Mouse (Mus musculus): Measurements from ENCODE around the gene Clec16a. TPM values are rescaled to one million over a fixed set of nuclear protein-coding genes. Genes with fewer than 3 reads are reported as not detected.

Gene Clec16a
- polyA plus RNA-seq, 1 experiment from 2014 or later: 38.9 TPM

- Histone ChIP-seq H3K36me3 (no peaks in the 10 kb centered on the region), H3K4me3 (no peak overlapping the region), H3K9me3 (no peaks in the 10 kb centered on the region), H3K4me2 (replicated peaks) (no peak overlapping the region), H3K9ac (no peak overlapping the region), H3K27ac (no peak overlapping the region), H3K27me3 (no peaks in the 10 kb centered on the region), H3K4me1 (no peaks in the 10 kb centered on the region)
- WGBS: 57% methylated on average over 8 of the region's 8 CpGs
- no peak for ATAC-seq (ENCODE audit: insufficient number of reproducible peaks, insufficient read depth, low FRiP score, low TSS enrichment)
Observed at GRCm38 (mm10) chr16:10761182-10761581, 216.0 kb downstream of the Clec16a start.

- Histone ChIP-seq H3K4me1 (no peaks in the 10 kb centered on the region), H3K4me3 (no peak overlapping the region), H3K9me3 (no peaks in the 10 kb centered on the region), H3K27ac (no peak overlapping the region), H3K36me3 (no peaks in the 10 kb centered on the region), H3K4me2 (replicated peaks) (no peak overlapping the region), H3K9ac (no peak overlapping the region), H3K27me3 (no peaks in the 10 kb centered on the region)
- WGBS: 70% methylated on average over 5 of the region's 5 CpGs
- no peak for ATAC-seq (ENCODE audit: insufficient number of reproducible peaks, insufficient read depth, low FRiP score, low TSS enrichment)
Observed at GRCm38 (mm10) chr16:10762569-10763180, 217.5 kb downstream of the Clec16a start.

DNA sequence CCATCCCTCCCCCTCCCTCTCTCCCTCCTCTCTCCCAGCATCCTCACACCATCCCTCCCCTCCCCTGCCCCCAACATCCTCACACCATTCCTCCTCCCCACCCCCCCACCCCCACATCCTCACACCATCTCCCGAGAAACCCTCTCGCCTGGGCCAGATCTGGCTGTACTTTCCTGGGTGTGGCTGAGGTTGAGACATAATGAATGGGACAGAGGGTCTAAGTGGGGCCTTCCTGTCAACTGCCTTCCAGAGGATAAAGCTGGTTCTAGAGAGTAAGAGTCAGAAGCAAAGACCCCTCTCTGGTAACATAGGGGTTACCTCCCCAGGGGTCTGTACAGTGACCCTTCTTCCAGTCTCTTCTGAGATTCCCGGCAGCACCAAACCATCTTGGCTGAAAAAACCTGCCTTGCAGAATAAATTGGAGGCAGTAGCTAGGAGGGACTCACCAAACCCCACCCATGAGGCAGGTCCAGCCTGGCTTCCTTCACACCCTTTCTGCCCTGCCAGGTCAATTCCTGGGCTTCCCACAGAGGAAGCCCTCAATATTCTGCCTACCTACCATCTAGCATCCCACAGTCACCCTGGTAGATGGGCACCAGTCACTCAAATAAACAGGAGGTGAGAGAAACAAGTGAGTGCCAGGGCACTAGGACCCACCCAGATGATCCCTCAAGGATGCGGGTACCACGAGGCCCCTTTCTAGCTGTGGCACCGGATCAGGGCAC, 218.6 kb downstream of the Clec16a start:
- ATAC-seq (ENCODE audit: insufficient number of reproducible peaks, insufficient read depth, low FRiP score, low TSS enrichment): no peak
- H3K9me3 ChIP-seq: no peaks in the 10 kb centered on the region
- H3K27ac ChIP-seq: no peak overlapping the region
- 0 out of 2 replicates have a peak, but pooled peaks cover 3% of the 10 kb centered on the region for H3K27me3 ChIP-seq
- 66% methylated on average over 6 of the region's 6 CpGs for WGBS
- no peak overlapping the region for H3K4me2 ChIP-seq (replicated peaks)
- no peak overlapping the region for H3K9ac ChIP-seq
- no peaks in the 10 kb centered on the region for H3K4me1 ChIP-seq
- no peaks in the 10 kb centered on the region for H3K36me3 ChIP-seq
- no peak overlapping the region for H3K4me3 ChIP-seq

GRCm38 (mm10) chr16:10764323-10764722, 219.2 kb downstream of the Clec16a start:
- ATAC-seq (ENCODE audit: insufficient number of reproducible peaks, insufficient read depth, low FRiP score, low TSS enrichment): no peak
- Histone ChIP-seq H3K4me3 (no peak overlapping the region), H3K27ac (no peak overlapping the region), H3K9ac (no peak overlapping the region), H3K4me2 (replicated peaks) (no peak overlapping the region), H3K4me1 (no peaks in the 10 kb centered on the region), H3K36me3 (no peaks in the 10 kb centered on the region), H3K27me3 (0 out of 2 replicates have a peak, but pooled peaks cover 4% of the 10 kb centered on the region), H3K9me3 (no peaks in the 10 kb centered on the region)
- 70% methylated on average over 2 of the region's 2 CpGs for WGBS

DNA sequence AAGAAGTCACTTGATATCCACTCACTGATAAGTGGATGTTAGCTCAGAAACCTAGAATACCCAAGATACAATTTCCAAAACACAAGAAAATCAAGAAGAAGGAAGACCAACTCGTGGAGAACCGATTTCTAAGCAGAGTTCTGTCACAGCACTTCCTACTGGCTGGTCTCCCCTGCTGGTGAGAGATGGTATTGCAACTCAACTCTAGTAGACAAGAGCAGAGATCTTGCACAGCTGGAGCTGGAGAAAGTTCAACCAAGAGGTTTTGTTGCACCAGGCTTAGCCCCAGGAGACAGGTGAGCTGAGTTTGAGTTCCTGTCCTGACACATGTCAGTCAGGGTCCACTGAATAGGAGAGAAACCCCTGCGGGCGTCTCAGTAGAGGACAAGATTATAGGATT, 222.0 kb downstream of the Clec16a start:
- 40% methylated on average over 4 of the region's 4 CpGs for WGBS
- no peak for ATAC-seq (ENCODE audit: insufficient number of reproducible peaks, insufficient read depth, low FRiP score, low TSS enrichment)

DNA sequence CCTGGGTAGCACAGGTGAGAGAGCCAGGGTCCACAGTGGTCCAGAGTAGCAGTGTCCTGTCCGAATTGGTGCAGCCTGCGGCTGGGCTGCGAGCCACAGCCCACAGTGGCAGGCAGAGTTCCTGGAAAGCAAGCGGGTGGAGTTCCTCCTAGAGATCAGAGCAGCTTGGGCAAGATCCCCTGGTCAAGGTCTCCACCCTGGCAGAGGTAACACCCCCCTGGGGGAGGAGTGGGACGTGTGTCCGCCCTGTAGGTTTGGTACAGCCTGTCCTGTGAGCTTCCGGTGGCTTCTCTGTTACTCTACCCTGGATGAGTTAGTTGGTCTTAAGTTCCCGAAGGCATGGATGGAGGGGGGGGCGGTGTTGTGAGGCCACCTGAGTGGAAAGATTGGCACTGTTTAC, 223.7 kb downstream of the Clec16a start:
- ATAC-seq (ENCODE audit: insufficient number of reproducible peaks, insufficient read depth, low FRiP score, low TSS enrichment): no peak
- H3K4me3 ChIP-seq: no peak overlapping the region
- H3K36me3 ChIP-seq: no peaks in the 10 kb centered on the region
- 60% methylated on average over 9 of the region's 9 CpGs for WGBS
- 0 out of 2 replicates have a peak, but pooled peaks cover 4% of the 10 kb centered on the region for H3K27me3 ChIP-seq
- no peak overlapping the region for H3K27ac ChIP-seq
- no peaks in the 10 kb centered on the region for H3K9me3 ChIP-seq
- peaks cover 11% of the 10 kb centered on the region; the same call in 1 of the 2 replicates for H3K4me1 ChIP-seq
- H3K9ac ChIP-seq: no peak overlapping the region
- no peak overlapping the region for H3K4me2 ChIP-seq (replicated peaks)

More for the DNA sequence above, 222.0 kb downstream of the Clec16a start:
- Histone ChIP-seq H3K27ac (no peak overlapping the region), H3K4me3 (no peak overlapping the region), H3K9ac (no peak overlapping the region), H3K4me2 (replicated peaks) (no peak overlapping the region), H3K4me1 (peaks cover 11% of the 10 kb centered on the region; the same call in 1 of the 2 replicates), H3K36me3 (no peaks in the 10 kb centered on the region), H3K27me3 (0 out of 2 replicates have a peak, but pooled peaks cover 4% of the 10 kb centered on the region), H3K9me3 (no peaks in the 10 kb centered on the region)

GRCm38 (mm10) chr16:10769661-10770060, 224.5 kb downstream of the Clec16a start:
- H3K4me2 ChIP-seq (replicated peaks): no peak overlapping the region
- H3K9ac ChIP-seq: no peak overlapping the region
- no peak overlapping the region for H3K4me3 ChIP-seq
- WGBS: 37% methylated on average over 2 of the region's 2 CpGs
- H3K4me1 ChIP-seq: peaks cover 11% of the 10 kb centered on the region; the same call in 1 of the 2 replicates
- H3K9me3 ChIP-seq: no peaks in the 10 kb centered on the region
- H3K27me3 ChIP-seq: 0 out of 2 replicates have a peak, but pooled peaks cover 4% of the 10 kb centered on the region
- H3K27ac ChIP-seq: no peak overlapping the region
- no peak for ATAC-seq (ENCODE audit: insufficient number of reproducible peaks, insufficient read depth, low FRiP score, low TSS enrichment)
- no peaks in the 10 kb centered on the region for H3K36me3 ChIP-seq

GRCm38 (mm10) chr16:10770531-10771325, 225.6 kb downstream of the Clec16a start:
- peaks cover 11% of the 10 kb centered on the region; the same call in 1 of the 2 replicates for H3K4me1 ChIP-seq
- no peak overlapping the region for H3K9ac ChIP-seq
- no peak overlapping the region for H3K27ac ChIP-seq
- 0 out of 2 replicates have a peak, but pooled peaks cover 4% of the 10 kb centered on the region for H3K27me3 ChIP-seq
- no peak overlapping the region for H3K4me3 ChIP-seq
- no peak overlapping the region for H3K4me2 ChIP-seq (replicated peaks)
- no peaks in the 10 kb centered on the region for H3K36me3 ChIP-seq
- no peaks in the 10 kb centered on the region for H3K9me3 ChIP-seq
- no peak for ATAC-seq (ENCODE audit: insufficient number of reproducible peaks, insufficient read depth, low FRiP score, low TSS enrichment)
- WGBS: 43% methylated on average over 4 of the region's 4 CpGs

DNA sequence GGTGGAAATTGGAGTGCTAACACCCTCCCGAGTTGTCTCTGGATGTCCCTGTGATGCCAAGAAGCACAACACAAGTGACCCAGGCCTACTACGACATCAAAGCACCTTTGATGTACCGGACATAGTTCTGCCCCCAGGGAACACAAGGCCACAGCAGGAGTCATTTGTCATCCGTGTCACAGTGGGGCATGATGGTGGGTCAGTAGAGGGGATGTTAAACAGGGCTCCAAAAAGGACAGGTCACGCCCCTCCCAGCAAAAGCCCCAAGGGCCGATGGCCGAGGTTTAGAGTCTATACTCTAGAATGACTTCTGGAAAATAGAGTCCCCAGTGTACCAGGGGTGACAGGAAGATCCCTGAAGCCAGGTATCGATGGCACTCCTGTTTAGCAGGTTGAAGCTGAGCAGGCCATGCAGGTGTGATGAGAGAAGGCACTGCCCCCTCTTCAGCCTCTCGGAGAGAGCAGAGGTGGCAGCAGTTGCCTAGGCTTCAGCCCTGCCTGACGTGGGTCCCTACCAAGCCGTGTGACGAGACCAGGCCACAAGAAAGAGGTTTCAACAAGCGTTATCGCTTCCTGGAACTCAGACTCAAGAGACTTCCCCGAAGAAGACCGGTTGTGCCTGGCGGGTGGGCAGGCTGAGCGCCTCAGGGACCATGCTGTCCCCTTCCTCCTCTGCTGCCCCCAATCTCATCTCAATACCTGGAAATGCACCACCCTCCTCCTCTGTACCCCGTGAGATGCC, 226.8 kb downstream of the Clec16a start:
- Histone ChIP-seq H3K9ac (no peak overlapping the region), H3K27ac (no peak overlapping the region), H3K9me3 (no peaks in the 10 kb centered on the region), H3K36me3 (no peaks in the 10 kb centered on the region), H3K27me3 (0 out of 2 replicates have a peak, but pooled peaks cover 4% of the 10 kb centered on the region), H3K4me1 (peaks cover 11% of the 10 kb centered on the region; the same call in 1 of the 2 replicates), H3K4me3 (no peak overlapping the region), H3K4me2 (replicated peaks) (no peak overlapping the region)
- no peak for ATAC-seq (ENCODE audit: insufficient number of reproducible peaks, insufficient read depth, low FRiP score, low TSS enrichment)
- 55% methylated on average over 19 of the region's 19 CpGs for WGBS

DNA sequence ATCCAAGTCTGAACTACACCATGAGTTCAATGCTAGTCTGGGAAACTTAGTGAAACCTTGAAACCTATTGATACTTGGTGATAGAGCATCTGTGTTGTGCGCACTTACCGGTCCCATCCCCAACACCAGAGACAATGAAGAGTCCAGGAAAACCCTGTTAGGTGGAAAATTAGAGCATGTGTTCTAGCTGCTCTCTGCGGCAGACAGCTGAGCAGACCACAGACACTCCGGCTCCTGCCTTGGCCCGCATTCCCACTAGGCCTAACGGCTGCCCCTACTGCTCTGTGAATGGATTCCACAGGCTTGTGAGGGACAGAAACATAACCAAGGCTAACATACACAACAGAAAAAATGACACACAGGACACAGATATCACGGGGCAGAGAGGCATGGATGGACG, 228.4 kb downstream of the Clec16a start:
- 0 out of 2 replicates have a peak, but pooled peaks cover 3% of the 10 kb centered on the region for H3K27me3 ChIP-seq
- ATAC-seq (ENCODE audit: insufficient number of reproducible peaks, insufficient read depth, low FRiP score, low TSS enrichment): no peak
- H3K4me1 ChIP-seq: peaks cover 11% of the 10 kb centered on the region; the same call in 1 of the 2 replicates
- no peak overlapping the region for H3K27ac ChIP-seq
- H3K36me3 ChIP-seq: no peaks in the 10 kb centered on the region
- H3K4me2 ChIP-seq (replicated peaks): no peak overlapping the region
- H3K9ac ChIP-seq: no peak overlapping the region
- no peak overlapping the region for H3K4me3 ChIP-seq
- WGBS: 85% methylated on average over 8 of the region's 8 CpGs
- H3K9me3 ChIP-seq: no peaks in the 10 kb centered on the region

DNA sequence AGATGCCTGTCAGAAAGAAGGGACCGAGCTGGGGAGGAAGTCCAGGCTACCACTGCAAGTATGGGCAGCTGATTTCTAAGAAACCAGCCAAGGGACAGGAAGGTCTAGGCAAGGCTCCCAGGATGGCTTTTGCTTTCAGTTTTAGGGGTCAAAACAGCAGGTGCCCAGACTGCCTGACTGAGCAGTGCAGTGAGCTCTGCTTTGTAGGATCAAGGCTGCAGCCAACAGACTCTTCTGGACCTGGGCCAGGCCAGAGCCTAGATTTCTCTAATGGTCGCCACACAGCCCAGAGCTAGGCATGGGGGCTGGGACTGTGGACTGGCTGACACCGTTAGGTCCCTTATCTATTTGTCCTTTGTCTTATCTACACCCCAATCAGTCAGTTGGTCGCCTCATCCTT, 229.6 kb downstream of the Clec16a start:
- Histone ChIP-seq H3K4me2 (replicated peaks) (no peak overlapping the region), H3K9me3 (no peaks in the 10 kb centered on the region), H3K4me3 (no peak overlapping the region), H3K27me3 (no peaks in the 10 kb centered on the region), H3K4me1 (peaks cover 8% of the 10 kb centered on the region; the same call in 1 of the 2 replicates), H3K36me3 (no peaks in the 10 kb centered on the region), H3K27ac (no peak overlapping the region), H3K9ac (no peak overlapping the region)
- ATAC-seq (ENCODE audit: insufficient number of reproducible peaks, insufficient read depth, low FRiP score, low TSS enrichment): no peak
- WGBS: 71% methylated on average over 4 of the region's 4 CpGs
